Comparison of ENCODE assay signal across 8 mouse cellular contexts in the genomic region with DNA sequence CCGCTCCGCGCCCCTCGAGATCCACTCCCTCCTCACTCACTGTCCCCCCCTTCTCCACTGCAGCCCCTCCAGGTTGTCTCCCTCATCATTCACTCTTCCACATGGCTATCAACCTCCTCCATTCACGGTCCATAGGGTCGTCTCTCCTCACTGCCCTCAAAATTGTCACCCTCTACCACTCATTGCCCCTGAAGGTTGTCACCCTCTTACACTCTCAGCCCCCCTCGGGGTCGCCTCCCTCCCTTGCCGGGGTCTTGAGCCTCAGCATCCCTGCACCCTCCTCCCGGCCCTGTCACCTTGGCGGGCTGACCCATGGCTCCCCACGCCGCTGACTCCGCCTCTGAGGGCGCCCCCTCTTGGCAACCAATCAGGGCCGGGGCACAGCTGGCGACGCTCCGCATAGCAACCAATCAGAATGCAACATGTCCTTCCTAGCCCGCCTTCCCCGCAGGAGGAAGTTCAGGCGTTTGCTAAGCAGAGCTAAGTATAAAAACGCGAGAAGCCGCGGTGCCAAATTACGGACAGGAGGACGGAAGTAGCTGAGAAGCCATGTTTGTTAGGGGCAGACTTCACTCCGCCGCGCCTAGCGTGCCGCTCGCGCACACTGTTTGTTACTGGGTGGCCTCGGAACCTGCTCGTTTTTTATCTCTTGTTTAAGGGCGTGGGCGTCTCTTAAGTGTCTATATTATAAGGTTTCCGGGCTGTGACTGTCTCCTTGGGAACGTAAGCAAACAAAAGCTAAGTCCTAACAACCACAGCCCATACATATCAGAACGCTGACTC. TPM values are rescaled to one million over a fixed set of nuclear protein-coding genes. Genes with fewer than 3 reads are reported as not detected.
A peak's percentile ranks its signal among the peaks of the same experiment; 100 is the strongest.
DNase-seq lines count a peak whose midpoint lies in the region; ATAC-seq and TF ChIP-seq lines count a peak whose summit lies in the region.

A gene (minus strand): TSS at position 661 of the 783 bp plus-strand sequence.

- H3K27me3 ChIP-seq in MEL (ENCODE audit: control insufficient read depth in 1 of 2, insufficient read depth in 2 of 2, low read length in 2 of 2): no peaks in the 10 kb centered on the region
- no peaks in the 10 kb centered on the region for H3K27me3 ChIP-seq in cerebellum, adult 2 months (ENCODE audit: control insufficient read depth, insufficient read depth, low read length)
- H3K27me3 ChIP-seq in forebrain, postnatal 0 days (ENCODE audit: insufficient read depth, low read length): no peaks in the 10 kb centered on the region
- no peaks in the 10 kb centered on the region for H3K27me3 ChIP-seq in lung, embryonic 15.5 days

- peaks cover 0 to 13% of the 10 kb centered on the region in 2 experiments; a peak in 2 of 4 replicates for H3K4me1 ChIP-seq in MEL (ENCODE audit: control insufficient read depth in 1 of 2, insufficient read depth in 2 of 2, low read length in 2 of 2)
- no peaks in the 10 kb centered on the region for H3K4me1 ChIP-seq in cerebellum, adult 2 months (ENCODE audit: control insufficient read depth, insufficient read depth, low read length)
- H3K4me1 ChIP-seq in forebrain, postnatal 0 days (ENCODE audit: insufficient read depth): no peaks in the 10 kb centered on the region
- H3K4me1 ChIP-seq in lung, embryonic 15.5 days: peaks cover 9% of the 10 kb centered on the region

- H3K4me2 ChIP-seq in forebrain, postnatal 0 days (ENCODE audit: low read depth): peak within 1 kb of the TSS; percentile 63
- peak within 1 kb of the TSS; percentile 85 for H3K4me2 ChIP-seq in lung, embryonic 15.5 days

- H3K27ac ChIP-seq in MEL (ENCODE audit: control insufficient read depth, low read depth, low read length): peak within 1 kb of the TSS; percentile 65
- H3K27ac ChIP-seq in cerebellum, adult 2 months (ENCODE audit: insufficient read depth, low read length): peak within 1 kb of the TSS; percentile 88
- peak within 1 kb of the TSS; percentile 87 for H3K27ac ChIP-seq in forebrain, postnatal 0 days (ENCODE audit: low read depth, low read length)
- H3K27ac ChIP-seq in lung, embryonic 15.5 days: peak within 1 kb of the TSS; percentile 88

- TF ChIP-seq POLR2A in MEL (IDR thresholded peaks at IDR 0.05; ENCODE audit: control insufficient read depth in 1 of 2, insufficient read depth in 1 of 2, low read depth in 1 of 2, low read length in 2 of 2, poor library complexity in 1 of 2): peak; percentile 94 to 98
- peak; percentile 95 for TF ChIP-seq POLR2A in cerebellum, adult 2 months (IDR thresholded peaks at IDR 0.05; ENCODE audit: borderline replicate concordance, insufficient read depth, low read length)

- WGBS in cerebellum, adult 2 months: under 1% methylated on average over 42 of the region's 42 CpGs
- under 1% methylated on average over 42 of the region's 42 CpGs for WGBS in forebrain, postnatal 0 days
- whole genome bisulfite sequencing in lung, embryonic 15.5 days: under 1% methylated on average over 42 of the region's 42 CpGs

- no peak for TF ChIP-seq CTCF in MEL (IDR thresholded peaks at IDR 0.05 in 2 of 3, conservative IDR thresholded peaks at IDR 0.05 in 1 of 3; ENCODE audit: control insufficient read depth in 1 of 3, insufficient read depth in 1 of 3, low read depth in 2 of 3, low read length in 3 of 3, poor library complexity in 1 of 3, severe bottlenecking in 1 of 3)
- TF ChIP-seq CTCF in cerebellum, adult 2 months (IDR thresholded peaks at IDR 0.05; ENCODE audit: borderline replicate concordance, insufficient read depth, low read depth, low read length): no peak
- peak; percentile 35; the same call in 1 of the 2 replicates for TF ChIP-seq CTCF in forebrain, postnatal 0 days (IDR thresholded peaks at IDR 0.05; ENCODE audit: low read depth)

- H3K36me3 ChIP-seq in MEL (ENCODE audit: control insufficient read depth in 1 of 2, insufficient read depth in 2 of 2, low read length in 2 of 2): peaks cover 0 to 7% of the 10 kb centered on the region in 2 experiments; a peak in 2 of 4 replicates
- H3K36me3 ChIP-seq in forebrain, postnatal 0 days (ENCODE audit: insufficient read depth): no peaks in the 10 kb centered on the region
- H3K36me3 ChIP-seq in lung, embryonic 15.5 days: no peaks in the 10 kb centered on the region

- ATAC-seq in forebrain, postnatal 0 days: peak; percentile 98
- peak; percentile 97 for ATAC-seq in lung, embryonic 15.5 days (ENCODE audit: borderline replicate concordance, extremely low read depth, low FRiP score, low TSS enrichment)

- TF ChIP-seq RAD21 in MEL (IDR thresholded peaks at IDR 0.05; ENCODE audit: low read depth, low read length): no peak

- H3K79me2 ChIP-seq in MEL (ENCODE audit: control insufficient read depth, insufficient read depth, low read length, poor library complexity): peaks cover 4% of the 10 kb centered on the region; the same call in 1 of the 2 replicates

- peak within 1 kb of the TSS; percentile 86 for H3K9ac ChIP-seq in MEL (ENCODE audit: control insufficient read depth, low read depth, low read length, poor library complexity, severe bottlenecking)
- peak within 1 kb of the TSS; percentile 69 for H3K9ac ChIP-seq in forebrain, postnatal 0 days
- H3K9ac ChIP-seq in lung, embryonic 15.5 days: peak within 1 kb of the TSS; percentile 61

- peak in 1 of 2 experiments; percentile 42; a peak in 1 of 4 replicates for TF ChIP-seq EP300 in MEL (IDR thresholded peaks at IDR 0.05; ENCODE audit: low read depth in 1 of 2, low read length in 2 of 2)

- no peaks in the 10 kb centered on the region for H3K9me3 ChIP-seq in MEL (replicated peaks; ENCODE audit: insufficient read depth, low read length)
- H3K9me3 ChIP-seq in forebrain, postnatal 0 days (ENCODE audit: low read length): no peaks in the 10 kb centered on the region
- H3K9me3 ChIP-seq in lung, embryonic 15.5 days: no peaks in the 10 kb centered on the region

- H3K4me3 ChIP-seq in MEL (ENCODE audit: control insufficient read depth in 1 of 2, insufficient read depth in 1 of 2, low read depth in 2 of 2, low read length in 2 of 2): peak within 1 kb of the TSS; percentile 69 to 82
- peak within 1 kb of the TSS; percentile 94 for H3K4me3 ChIP-seq in cerebellum, adult 2 months (replicated peaks; ENCODE audit: insufficient read depth, low read depth, low read length)
- peak within 1 kb of the TSS; percentile 57 for H3K4me3 ChIP-seq in forebrain, postnatal 0 days (ENCODE audit: low read depth, low read length)
- peak within 1 kb of the TSS; percentile 68 for H3K4me3 ChIP-seq in lung, embryonic 15.5 days

- DNase-seq in MEL (ENCODE audit: low read depth, low spot score): peak; percentile 100
- DNase-seq in cerebellum, adult 2 months: peak; percentile 98 to 99
- peak; percentile 99 for DNase-seq in forebrain, postnatal 0 days
- DNase-seq in heart, postnatal 4 days: peak; percentile 97
- DNase-seq in layer of hippocampus, adult 8-10 months (ENCODE audit: low spot score in 2 of 2): peak; percentile 98
- peak; percentile 97 for DNase-seq in ovary, adult 18-20 months (ENCODE audit: low spot score)
- DNase-seq in thymus, postnatal 0 days (ENCODE audit: low spot score): peak; percentile 98

TF ChIP-seq in MEL, 35 proteins besides CTCF, POLR2A, EP300 and RAD21 (continues in another document):
- peak; percentile 60; the same call in 1 of the 2 replicates for TF ChIP-seq MAX (IDR thresholded peaks at IDR 0.05; ENCODE audit: low read length)
- peak; percentile 60 for TF ChIP-seq MAZ (IDR thresholded peaks at IDR 0.05; ENCODE audit: low read depth, low read length)
- TF ChIP-seq NELFE (IDR thresholded peaks at IDR 0.05; ENCODE audit: low read depth, low read length): peak; percentile 97
- TF ChIP-seq KAT2A (conservative IDR thresholded peaks at IDR 0.05; ENCODE audit: low read depth, low read length): peak; percentile 78; the same call in 1 of the 2 replicates
- TF ChIP-seq ZMIZ1 (IDR thresholded peaks at IDR 0.05; ENCODE audit: low read depth, low read length): peak; percentile 81; the same call in 1 of the 2 replicates
- no peak for TF ChIP-seq ZC3H11A (IDR thresholded peaks at IDR 0.05; ENCODE audit: low read depth, low read length)
- TF ChIP-seq ETS1 (IDR thresholded peaks at IDR 0.05; ENCODE audit: low read depth, low read length): peak; percentile 74
- peak; percentile 49 for TF ChIP-seq TCF12 (IDR thresholded peaks at IDR 0.05; ENCODE audit: low read depth, low read length)
- TF ChIP-seq NRF1 (IDR thresholded peaks at IDR 0.05; ENCODE audit: insufficient read depth, low read depth, low read length, poor library complexity, severe bottlenecking): peak; percentile 68
- peak; percentile 89 for TF ChIP-seq MXI1 (IDR thresholded peaks at IDR 0.05; ENCODE audit: low read depth, low read length)
- peak; percentile 75 for TF ChIP-seq GATA1 (IDR thresholded peaks at IDR 0.05; ENCODE audit: low read depth, low read length)
- TF ChIP-seq SIN3A (IDR thresholded peaks at IDR 0.05; ENCODE audit: low read length): peak; percentile 97
- TF ChIP-seq SMC3 (IDR thresholded peaks at IDR 0.05; ENCODE audit: low read depth, low read length): 0 out of 2 replicates have a peak, but pooled peaks have one; percentile 22
- no peak for TF ChIP-seq USF1 (IDR thresholded peaks at IDR 0.05; ENCODE audit: low read depth, low read length)
- TF ChIP-seq ELF1 (IDR thresholded peaks at IDR 0.05; ENCODE audit: low read depth, low read length): peak; percentile 92
- TF ChIP-seq CHD2 (IDR thresholded peaks at IDR 0.05; ENCODE audit: low read length): peak; percentile 96
- peak; percentile 16; the same call in 1 of the 2 replicates for TF ChIP-seq MYC (IDR thresholded peaks at IDR 0.05; ENCODE audit: low read depth, low read length)
- no peak for TF ChIP-seq GABPA (IDR thresholded peaks at IDR 0.05; ENCODE audit: low read depth, low read length)
- TF ChIP-seq TBP (IDR thresholded peaks at IDR 0.05; ENCODE audit: low read depth, low read length): 0 out of 2 replicates have a peak, but pooled peaks have one; percentile 48
- peak; percentile 94 for TF ChIP-seq HCFC1 (IDR thresholded peaks at IDR 0.05; ENCODE audit: low read depth, low read length)
- TF ChIP-seq POLR2AphosphoS2 (IDR thresholded peaks at IDR 0.05; ENCODE audit: low read length): peak; percentile 92
- no peak for TF ChIP-seq TAL1 (IDR thresholded peaks at IDR 0.05; ENCODE audit: low read length)

RNA-seq across cellular contexts. Expression of the gene that starts here (rescaled TPM):
- total RNA-seq in MEL (2012; rRNA removed): 12.3 and 12.7 TPM in 2 replicates
- polyA plus RNA-seq in MEL (2012; ENCODE audit: insufficient read depth in 1 of 2, insufficient read length in 2 of 2, low read depth in 1 of 2, low replicate concordance in 2 of 2, missing spikeins in 1 of 2): 100 to 1,000 TPM in 1 of 2 experiments, 10 to 100 TPM in 1; 20.9 to 188 TPM
- polyA plus RNA-seq in cerebellum, adult 2 months (2012; rRNA removed): 18.8 and 24.3 TPM in 2 replicates
- total RNA-seq in forebrain, postnatal 0 days (2014; rRNA removed): 4.0 and 7.1 TPM in 2 replicates
- 11.3 and 12.2 TPM in 2 replicates for polyA plus RNA-seq in forebrain, postnatal 0 days (2015; fragmentation: Nextera tagmentation; extraction: Ambion mirVana)
- total RNA-seq in heart, postnatal 4 days (2021): 10 to 100 TPM; 20.3 to 28.3 TPM
- total RNA-seq in layer of hippocampus, adult 8-10 months (2022): 10 to 100 TPM; 28.0 to 34.3 (median 30.4) TPM
- 5.7 and 9.7 TPM in 2 replicates for polyA plus RNA-seq in lung, embryonic 15.5 days (2015; fragmentation: Nextera tagmentation; extraction: Ambion mirVana)
- polyA plus RNA-seq in thymus, postnatal 0 days (2015; fragmentation: Nextera tagmentation; extraction: Ambion mirVana): 18.5 and 23.7 TPM in 2 replicates

Comparison
In these comparisons a context has a peak if more than half of its experiments do, and no peak if none do; other contexts are left out.
1. Peak in every context shown above with its lines: DNase-seq, ATAC-seq, H3K4me3 ChIP-seq and H3K27ac ChIP-seq.